Mouse (Mus musculus) cortical plate, adult 2 months (tissue): ENCODE data around the gene Ptpn11. TPM values are rescaled to one million over a fixed set of nuclear protein-coding genes. Genes with fewer than 3 reads are reported as not detected.

ENCODE experiments used
- H3K27ac ChIP-seq: fragments of 200-500 bp; 2 replicates; pipeline ENCODE4 v1.5.1; 2012; ENCODE audit warnings: low read length, control low read depth, inconsistent platforms; ENCODE audit not compliant: insufficient read depth
- H3K4me1 ChIP-seq: fragments of 200-500 bp; 2 replicates; pipeline ENCODE4 v1.6.1; 2011; ENCODE audit warnings: low read length; ENCODE audit not compliant: control insufficient read depth, insufficient read depth
- H3K4me3 ChIP-seq: fragments of 200-500 bp; 2 replicates; pipeline ENCODE4 v1.5.1; 2011; ENCODE audit warnings: mild to moderate bottlenecking, low read length, control low read depth; ENCODE audit not compliant: insufficient read depth
- CTCF ChIP-seq: fragments of 200-500 bp; IDR thresholded peaks from 2 replicates; pipeline ENCODE4 v1.5.1; 2011; ENCODE audit warnings: mild to moderate bottlenecking, control low read depth, low read length; ENCODE audit not compliant: insufficient read depth; ENCODE audit errors: extremely low read depth
- POLR2A ChIP-seq: fragments of 200-500 bp; IDR thresholded peaks from 2 replicates; pipeline ENCODE4 v1.6.1; 2011; ENCODE audit warnings: mild to moderate bottlenecking, low read length, control low read depth; ENCODE audit not compliant: insufficient read depth; ENCODE audit errors: extremely low read depth
- polyA plus RNA-seq: library from polyadenylated mRNA; depleted of rRNA; stranded (reverse); fragments of >200 nt; gene quantifications from 2 replicates; pipeline ENCODE4 v1.2.3, GENCODE M21; 2012

Gene Ptpn11
- polyA plus RNA-seq, 1 experiment, result 64.6 TPM

DNA sequence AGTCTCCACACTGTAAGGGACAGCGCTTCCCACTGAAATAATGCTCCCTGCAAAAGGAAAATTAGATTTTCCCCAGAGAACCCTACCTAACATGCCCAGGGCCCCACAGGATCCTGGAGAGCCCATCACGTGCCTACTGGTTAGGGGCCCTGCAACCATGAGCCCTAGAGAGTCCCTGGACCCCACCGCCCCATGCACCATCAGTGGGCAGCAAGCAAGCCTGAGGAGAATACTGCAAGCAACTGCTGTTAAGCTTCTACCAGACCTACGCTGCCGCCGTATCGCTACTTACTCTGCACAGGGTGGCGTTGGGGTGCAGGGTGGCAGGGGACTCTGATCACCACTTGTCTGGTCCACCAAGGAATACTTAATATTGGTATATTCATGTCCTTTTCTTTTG, 54.1 kb downstream of the Ptpn11 start:
- no peak for TF ChIP-seq CTCF
- TF ChIP-seq POLR2A, result no peak
- Histone ChIP-seq H3K4me3 (no peak overlapping the region), H3K4me1 (peaks cover 1% of the 10 kb centered on the region; the same call in 1 of the 2 replicates), H3K27ac (no peak overlapping the region)

DNA sequence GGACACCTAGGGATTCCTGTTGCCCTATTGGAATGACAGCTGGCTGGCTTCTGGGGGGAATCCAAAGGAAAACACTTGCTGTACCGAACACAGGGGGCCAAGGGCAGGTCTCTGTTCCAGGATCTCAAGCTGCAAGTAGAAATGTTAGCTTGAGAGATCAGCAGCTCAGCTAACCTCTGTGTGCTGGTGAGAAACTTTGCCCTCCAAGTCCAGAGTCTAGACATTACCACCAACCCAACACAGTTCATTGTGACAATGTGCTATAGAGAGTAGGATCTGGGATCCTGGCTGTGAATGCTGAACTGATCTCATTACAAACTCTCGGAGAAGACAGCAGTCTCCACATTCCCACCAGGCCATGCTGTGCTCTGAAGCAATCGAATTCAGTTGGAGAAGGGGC, 59.4 kb downstream of the Ptpn11 start:
- H3K4me1 ChIP-seq, result no peaks in the 10 kb centered on the region
- H3K4me3 ChIP-seq, result no peak overlapping the region
- no peak for TF ChIP-seq CTCF
- TF ChIP-seq POLR2A, result no peak
- H3K27ac ChIP-seq, result no peak overlapping the region

DNA sequence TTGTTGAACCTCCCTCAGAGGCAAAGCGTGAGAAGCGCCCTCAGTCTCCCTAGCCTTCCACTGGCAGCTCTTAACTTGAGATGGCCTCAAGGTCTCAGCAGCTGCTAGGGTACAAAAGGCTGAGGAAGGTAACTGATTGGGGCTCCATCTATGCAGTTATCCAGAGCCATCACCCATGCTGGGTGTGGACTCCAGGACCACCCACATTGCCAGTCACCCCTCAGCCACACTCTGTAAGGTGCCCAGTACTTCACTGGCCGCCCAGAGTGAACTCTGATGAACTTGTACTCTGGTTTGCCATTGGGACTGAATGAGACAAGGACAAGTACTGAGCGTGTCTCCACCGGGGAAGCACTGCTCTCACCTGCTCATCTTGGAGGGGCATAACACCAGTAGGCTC, 61.9 kb downstream of the Ptpn11 start:
- Histone ChIP-seq H3K4me1 (peaks cover 3% of the 10 kb centered on the region), H3K27ac (no peak overlapping the region), H3K4me3 (no peak overlapping the region)
- no peak for TF ChIP-seq POLR2A
- no peak for TF ChIP-seq CTCF

DNA sequence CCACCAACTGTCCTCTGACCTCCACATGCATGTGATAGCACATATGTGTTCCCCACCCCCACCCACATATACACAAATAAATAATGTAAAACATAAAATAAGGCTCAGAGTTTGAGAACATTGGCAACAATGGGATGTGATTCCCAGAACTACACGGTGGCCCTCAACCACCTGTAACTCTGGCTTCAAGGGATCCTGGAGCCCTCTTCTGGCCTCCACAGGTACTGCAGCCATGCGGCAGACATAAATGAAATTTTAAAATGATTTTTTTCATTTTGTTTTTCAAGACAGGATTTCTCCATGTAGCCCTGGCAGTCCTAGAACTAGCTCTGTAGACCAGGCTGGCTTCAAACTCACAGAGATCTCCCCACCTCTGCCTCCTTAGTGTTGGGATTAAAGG, 65.1 kb downstream of the Ptpn11 start:
- H3K27ac ChIP-seq, result no peak overlapping the region

DNA sequence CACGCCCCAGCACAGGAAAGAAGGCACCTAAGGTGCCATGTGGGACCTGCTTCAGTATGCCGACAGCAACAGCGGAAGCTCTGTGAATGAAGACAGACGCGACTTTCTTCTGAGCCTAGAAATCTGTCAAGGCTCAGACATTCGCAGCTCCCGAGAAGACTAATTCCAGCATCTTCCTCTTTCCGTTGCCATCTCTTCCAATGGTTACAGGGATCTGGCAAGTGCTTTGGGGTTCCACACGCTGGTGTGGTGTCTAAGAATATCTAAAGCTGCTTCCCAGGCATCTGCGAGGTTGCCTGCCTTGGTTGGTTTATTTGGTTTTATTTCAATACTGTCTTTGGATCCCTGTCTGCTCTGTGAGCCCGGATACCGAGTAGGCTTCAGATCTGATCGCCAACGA, 65.6 kb downstream of the Ptpn11 start:
- Histone ChIP-seq H3K4me3 (no peak overlapping the region), H3K4me1 (peaks cover 6% of the 10 kb centered on the region), H3K27ac (no peak overlapping the region)
- TF ChIP-seq POLR2A (no peak), CTCF (no peak)

More for the DNA sequence above, 65.1 kb downstream of the Ptpn11 start:
- Histone ChIP-seq H3K4me1 (peaks cover 3% of the 10 kb centered on the region), H3K4me3 (no peak overlapping the region)
- TF ChIP-seq POLR2A, result no peak
- peak; percentile 49 for TF ChIP-seq CTCF

DNA sequence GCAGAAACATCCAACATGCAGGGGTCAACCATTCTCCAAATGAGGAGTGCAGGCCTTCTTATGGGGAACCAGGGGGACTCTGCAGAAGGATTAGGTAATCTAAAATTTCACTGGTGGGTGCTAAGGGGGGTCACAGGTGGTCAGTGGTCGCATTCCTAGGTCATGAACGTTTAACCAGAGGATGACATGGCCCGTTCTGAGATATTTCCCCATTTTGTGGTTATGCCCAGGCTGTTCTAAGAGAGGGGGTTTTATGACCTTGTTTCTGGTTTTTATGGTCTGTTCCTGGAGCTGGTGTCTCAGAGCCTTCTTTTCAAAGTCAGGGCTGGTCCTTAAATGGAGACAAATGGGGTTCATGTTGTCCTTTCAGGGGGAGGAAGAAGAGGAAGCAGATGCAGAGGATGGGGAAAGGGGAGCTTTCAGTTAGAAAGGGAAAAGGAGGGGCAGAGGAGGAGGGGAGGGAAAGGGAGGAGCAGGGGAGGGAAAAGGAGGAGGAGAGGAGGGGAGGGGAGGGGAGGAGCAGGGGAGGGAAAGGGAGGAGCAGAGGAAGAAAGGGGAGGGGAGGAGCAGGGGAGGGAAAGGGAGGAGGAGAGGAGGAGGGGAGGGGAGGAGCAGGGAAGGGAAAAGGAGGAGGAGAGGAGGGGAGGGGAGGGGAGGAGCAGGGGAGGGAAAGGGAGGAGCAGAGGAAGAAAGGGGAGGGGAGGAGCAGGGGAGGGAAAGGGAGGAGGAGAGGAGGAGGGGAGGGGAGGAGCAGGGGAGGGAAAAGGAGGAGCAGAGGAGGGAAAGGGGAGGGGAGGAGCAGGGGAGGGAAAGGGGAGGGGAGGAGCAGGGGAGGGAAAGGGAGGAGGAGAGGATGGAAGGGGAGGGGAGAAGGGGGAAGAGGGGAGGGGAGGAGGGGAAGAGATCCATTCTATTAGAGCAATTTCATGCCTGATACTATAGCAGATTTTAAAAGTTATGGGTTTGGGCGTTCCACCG, 66.7 kb downstream of the Ptpn11 start:
- Histone ChIP-seq H3K4me3 (no peak overlapping the region), H3K27ac (0 out of 2 replicates have a peak overlapping the region, but pooled peaks have one; percentile 7), H3K4me1 (peaks cover 6% of the 10 kb centered on the region)
- no peak for TF ChIP-seq POLR2A
- no peak for TF ChIP-seq CTCF

DNA sequence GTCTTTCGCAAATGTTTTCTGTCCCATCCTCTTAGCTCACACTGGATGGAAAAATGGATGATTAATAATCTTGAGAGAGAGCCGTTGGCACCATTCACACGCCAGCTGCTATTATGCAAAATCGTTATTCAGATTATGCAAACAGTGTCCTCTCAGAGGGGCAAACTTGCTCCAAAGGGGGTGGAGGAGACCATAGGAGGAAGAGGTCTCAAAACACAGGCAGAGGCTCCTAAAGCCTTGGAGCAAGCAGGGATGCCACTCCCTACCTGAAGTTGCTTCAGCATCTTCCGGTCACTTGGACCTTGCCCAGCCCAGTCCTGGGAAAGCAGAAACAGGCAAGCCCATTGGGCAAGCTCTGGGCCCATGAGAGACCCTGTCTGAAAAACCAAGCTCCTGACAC, 67.8 kb downstream of the Ptpn11 start:
- H3K27ac ChIP-seq, result no peak overlapping the region
- H3K4me3 ChIP-seq, result no peak overlapping the region
- H3K4me1 ChIP-seq, result peaks cover 10% of the 10 kb centered on the region
- TF ChIP-seq CTCF, result no peak
- TF ChIP-seq POLR2A, result no peak

DNA sequence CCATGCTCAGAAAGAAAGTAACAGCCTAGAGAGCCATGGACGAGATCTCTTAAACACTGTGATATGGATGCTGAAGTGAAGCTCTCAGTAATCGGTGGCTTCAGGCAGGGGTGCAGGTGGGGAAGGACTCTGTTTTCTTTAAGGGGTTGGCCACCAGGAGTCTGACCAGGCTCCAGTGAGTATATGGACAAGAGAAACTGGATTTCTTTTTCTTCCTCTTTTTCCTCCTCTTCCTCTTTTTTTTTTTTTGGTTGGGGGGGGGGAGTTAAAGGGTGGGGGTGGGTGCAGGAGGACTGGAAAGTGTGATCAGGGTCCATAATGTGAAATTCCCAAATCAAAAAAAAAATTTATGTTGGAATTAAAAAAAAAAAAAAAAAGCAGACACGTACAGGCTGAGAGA, 68.6 kb downstream of the Ptpn11 start:
- H3K4me3 ChIP-seq, result no peak overlapping the region

DNA sequence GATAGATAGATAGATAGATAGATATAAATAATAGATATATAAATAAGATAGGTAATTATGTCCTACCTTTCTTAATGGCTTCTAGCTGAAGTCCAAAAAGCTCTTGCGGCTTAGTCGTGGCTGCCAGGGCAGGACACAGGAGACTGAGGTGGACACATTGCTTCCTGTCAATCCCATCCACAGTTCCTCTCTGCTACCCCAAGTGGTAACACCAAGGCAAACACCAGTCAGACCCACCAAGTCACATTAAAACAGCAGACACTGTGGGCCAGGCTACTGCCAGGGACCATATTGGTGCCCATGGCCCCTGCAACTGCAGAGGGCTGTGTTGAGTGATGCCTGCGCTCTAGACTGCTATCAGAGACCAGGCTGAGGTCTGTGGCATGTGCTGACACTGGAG, 69.2 kb downstream of the Ptpn11 start:
- Histone ChIP-seq H3K4me3 (no peak overlapping the region), H3K4me1 (peaks cover 14% of the 10 kb centered on the region), H3K27ac (no peak overlapping the region)
- TF ChIP-seq CTCF (no peak), POLR2A (no peak)

More for the DNA sequence above, 68.6 kb downstream of the Ptpn11 start:
- H3K4me1 ChIP-seq, result peaks cover 14% of the 10 kb centered on the region
- TF ChIP-seq POLR2A (no peak), CTCF (no peak)
- no peak overlapping the region for H3K27ac ChIP-seq

DNA sequence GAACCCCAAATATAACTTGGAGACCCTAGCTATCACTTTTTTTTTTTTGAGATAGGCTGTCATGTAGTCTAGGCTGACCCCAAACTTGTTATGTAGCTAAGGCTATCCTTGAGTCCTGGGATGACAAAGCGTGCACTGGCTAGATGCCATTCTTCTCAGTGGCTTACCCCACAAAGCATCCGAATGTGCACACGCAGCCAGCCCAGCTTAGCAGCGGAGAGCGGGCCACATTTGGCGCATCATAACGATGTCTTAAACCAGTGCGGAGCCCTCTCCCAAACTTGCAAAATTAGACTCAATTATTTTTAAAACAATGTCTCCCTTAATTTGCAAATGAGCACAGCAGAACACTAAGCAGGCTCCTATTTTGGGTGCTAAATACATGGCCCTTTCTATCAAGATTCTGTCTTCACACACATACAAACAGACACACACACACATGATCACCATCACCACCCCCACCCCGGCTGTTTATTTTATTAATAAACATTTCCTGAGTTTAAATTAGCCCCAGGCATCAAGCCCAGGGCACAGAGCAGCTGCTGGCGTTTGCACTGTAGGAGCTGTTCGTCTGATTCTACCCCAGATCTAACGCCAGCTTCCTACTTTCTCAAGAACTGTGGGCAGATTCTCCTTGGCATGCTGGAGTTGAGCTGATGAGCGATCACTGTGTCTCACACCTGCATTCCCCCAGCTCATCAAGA, 71.7 kb downstream of the Ptpn11 start:
- Histone ChIP-seq H3K4me1 (peaks cover 16% of the 10 kb centered on the region), H3K27ac (peak overlapping the region; percentile 20; the same call in 1 of the 2 replicates), H3K4me3 (no peak overlapping the region)
- no peak for TF ChIP-seq CTCF
- TF ChIP-seq POLR2A, result no peak
